Mouse (Mus musculus) yolk sac, embryonic 10.5 days (tissue): ENCODE data around the gene Pcbp2.

ENCODE experiments used
- DNase-seq: peaks from one replicate; pipeline ENCODE4 v3.0.0-alpha.2; 2017; ENCODE audit warnings: low spot score

Gene Pcbp2

DNA sequence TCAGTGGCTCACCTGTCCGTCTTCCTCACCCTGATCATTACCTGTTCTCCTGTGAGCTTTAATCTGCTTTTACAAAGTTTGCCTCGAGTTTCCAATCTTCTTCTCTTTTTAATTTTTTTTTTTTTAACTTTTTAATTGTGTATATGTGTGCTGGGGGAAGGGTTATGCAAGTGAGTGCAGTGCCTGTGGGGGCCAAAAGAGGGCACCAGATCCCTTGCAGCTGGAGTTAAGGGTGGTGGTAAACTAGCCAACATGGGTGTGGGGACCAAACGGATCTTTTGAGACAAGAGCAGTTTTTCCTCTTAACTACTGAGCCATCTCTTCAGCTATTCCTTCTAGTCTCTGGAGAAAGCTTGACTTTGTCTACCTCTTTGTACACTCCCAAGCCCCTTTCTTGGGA is 57.6 kb downstream of the Pcbp2 start:
- DNase-seq, result no peak

- DNase-seq, result no peak
Measured at GRCm38 (mm10) chr15:102528396-102528795, 58.1 kb downstream of the Pcbp2 start.

DNA sequence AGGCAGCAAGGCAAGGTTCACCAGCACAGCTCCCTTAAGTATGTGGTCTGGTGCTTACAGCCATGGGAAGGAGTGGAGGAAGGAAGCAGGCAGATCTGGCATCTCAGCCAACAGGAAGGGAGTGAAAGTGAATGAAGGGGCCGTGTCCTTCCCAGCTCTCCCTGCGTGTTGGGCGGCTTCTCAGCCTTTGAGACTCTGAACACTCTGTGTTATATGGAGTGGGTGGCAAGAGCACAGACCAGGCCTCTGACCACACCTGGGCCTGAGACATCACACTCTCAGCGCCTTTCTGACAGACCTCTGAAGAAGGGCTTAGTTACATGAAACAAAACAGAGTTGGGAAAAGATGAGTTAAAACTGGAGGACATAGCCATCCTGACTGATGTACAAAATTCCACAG is 60.2 kb downstream of the Pcbp2 start:
- no peak for DNase-seq

DNA sequence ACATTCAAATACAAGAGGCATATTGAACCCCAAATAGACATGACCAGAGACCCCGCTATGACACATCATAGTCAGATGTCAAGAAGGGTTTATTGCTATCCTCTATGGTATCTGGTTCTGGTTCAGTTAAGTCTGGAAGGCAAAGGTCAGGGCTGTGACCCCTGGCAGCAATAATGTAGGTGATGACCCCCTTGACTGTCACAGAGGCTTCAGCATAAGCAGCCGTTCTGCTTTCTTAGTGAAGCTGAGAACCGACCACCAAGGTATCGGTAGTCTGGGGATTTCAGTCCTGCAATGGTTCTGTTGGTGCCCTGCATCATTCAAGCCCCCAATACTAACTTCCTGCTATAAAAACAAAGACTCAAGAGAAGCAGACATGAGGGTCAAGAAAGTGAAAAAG is 61.2 kb downstream of the Pcbp2 start:
- no peak for DNase-seq

DNA sequence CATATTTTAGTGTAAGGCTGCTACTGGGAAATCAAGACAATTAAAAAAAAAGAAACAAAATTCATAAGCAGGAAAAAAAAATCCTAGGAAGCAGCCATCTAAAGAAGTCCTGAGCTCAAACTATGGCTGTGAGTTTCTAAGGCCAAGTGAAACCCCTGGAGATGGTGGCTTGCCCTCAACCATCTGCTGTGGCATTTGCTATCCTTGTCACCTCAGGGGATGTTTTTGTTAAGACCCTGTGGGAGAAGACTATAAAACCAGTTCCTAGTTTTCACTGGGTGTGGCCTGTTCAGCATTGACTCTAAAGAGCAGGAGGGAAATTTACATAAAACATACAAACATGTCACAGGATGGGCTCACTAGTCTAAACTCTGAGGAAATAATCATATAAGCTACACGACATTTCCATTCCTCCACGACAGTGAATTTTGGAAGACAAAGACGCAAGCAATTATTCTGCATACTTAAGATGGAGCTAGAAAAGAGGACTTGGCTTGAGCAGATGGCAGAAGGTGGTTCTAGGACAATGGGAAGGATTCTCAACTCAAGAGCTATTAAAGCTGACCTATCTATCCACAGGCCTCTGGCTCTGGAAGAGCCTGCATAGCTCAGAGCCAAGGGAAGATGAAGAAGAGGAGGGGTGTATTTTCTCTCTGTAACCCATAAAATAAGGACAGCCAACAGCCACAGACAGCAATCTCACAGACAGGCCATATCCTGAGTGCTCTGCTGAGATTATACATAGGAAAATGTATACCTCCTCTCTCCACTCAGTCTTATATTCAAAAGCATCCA is 62.0 kb downstream of the Pcbp2 start:
- DNase-seq, result no peak

DNA sequence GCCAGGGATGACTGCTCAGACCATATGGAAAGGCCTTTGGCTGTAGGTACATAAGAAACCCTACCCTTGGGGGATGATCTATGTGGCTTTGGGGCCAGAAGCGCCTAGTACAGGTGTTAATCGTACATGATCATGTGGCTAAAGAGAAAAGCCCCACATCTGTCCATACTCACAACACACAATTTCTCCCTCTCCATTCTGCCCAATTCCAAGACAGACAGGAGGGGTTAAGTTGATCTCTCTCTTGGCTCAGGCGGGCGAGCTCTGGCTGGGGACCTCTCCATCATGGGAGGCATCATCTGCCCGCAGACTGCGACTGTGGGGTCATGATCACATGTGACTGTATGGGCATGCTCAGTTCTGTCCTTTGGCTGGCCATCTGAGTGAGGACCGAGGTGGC is 63.6 kb downstream of the Pcbp2 start:
- DNase-seq, result no peak

- DNase-seq, result no peak
Measured at GRCm38 (mm10) chr15:102544801-102545200, 74.5 kb downstream of the Pcbp2 start.

GRCm38 (mm10) chr15:102546246-102546645 is 75.9 kb downstream of the Pcbp2 start:
- DNase-seq, result no peak

- no peak for DNase-seq
Measured at GRCm38 (mm10) chr15:102546677-102547427, 76.5 kb downstream of the Pcbp2 start.

- no peak for DNase-seq
Measured at GRCm38 (mm10) chr15:102547478-102547877, 77.1 kb downstream of the Pcbp2 start.
